Comparison of ENCODE assay signal across 8 mouse cellular contexts in the genomic region with DNA sequence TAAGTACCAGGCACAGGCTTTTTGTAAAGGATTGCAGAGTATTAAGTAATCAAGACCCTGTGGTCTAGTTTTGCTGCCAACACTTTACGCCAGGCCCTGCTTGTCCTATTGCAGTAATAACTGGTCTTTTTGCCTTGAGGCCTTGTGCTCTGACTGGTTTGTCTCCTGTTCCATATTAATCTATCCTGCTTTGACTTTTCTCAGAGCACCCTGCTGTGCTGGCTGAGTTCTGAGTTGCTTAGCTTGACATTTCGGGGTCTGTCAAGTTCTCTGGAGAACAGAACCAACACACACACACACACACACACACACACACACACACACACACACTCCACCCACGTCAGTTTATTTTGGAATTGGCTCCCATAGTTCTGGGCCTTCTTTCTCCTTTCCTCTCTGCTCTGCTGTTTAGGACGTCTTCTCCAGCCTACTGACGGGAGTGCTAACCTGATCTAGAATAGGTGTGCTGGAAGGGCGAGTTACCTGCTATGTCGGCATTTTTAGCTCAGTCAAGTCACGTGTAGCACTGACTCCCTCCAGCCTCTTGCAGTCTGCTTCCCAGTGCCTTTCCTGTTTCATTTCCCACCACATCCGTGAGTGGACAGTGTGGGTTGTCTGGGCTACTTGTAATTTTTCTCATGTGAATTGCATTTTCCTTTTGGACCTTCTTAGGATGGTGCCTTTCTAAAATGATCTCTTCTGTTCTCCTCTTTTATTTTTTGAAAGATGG. TPM values are rescaled to one million over a fixed set of nuclear protein-coding genes. Genes with fewer than 3 reads are reported as not detected.
A peak's percentile ranks its signal among the peaks of the same experiment; 100 is the strongest.
DNase-seq lines count a peak whose midpoint lies in the region; ATAC-seq and TF ChIP-seq lines count a peak whose summit lies in the region.

No protein-coding gene starts in this region.

- no peak for ATAC-seq in heart, embryonic 11.5 days (replicated peaks; ENCODE audit: insufficient number of reproducible peaks, low FRiP score, low TSS enrichment)
- no peak for ATAC-seq in forebrain, embryonic 16.5 days

- no peaks in the 10 kb centered on the region; the same call in 1 of the 2 replicates for H3K4me1 ChIP-seq in heart, embryonic 11.5 days (ENCODE audit: control insufficient read depth, insufficient read depth, low read length)
- H3K4me1 ChIP-seq in forebrain, embryonic 16.5 days (replicated peaks; ENCODE audit: control insufficient read depth, insufficient read depth, low read length), result no peaks in the 10 kb centered on the region

- no peaks in the 10 kb centered on the region for H3K36me3 ChIP-seq in heart, embryonic 11.5 days (ENCODE audit: control insufficient read depth, insufficient read depth, low read length)
- no peaks in the 10 kb centered on the region for H3K36me3 ChIP-seq in forebrain, embryonic 16.5 days (ENCODE audit: control insufficient read depth, insufficient read depth)

- H3K4me3 ChIP-seq in heart, embryonic 11.5 days (ENCODE audit: low read depth, low read length), result no peak overlapping the region
- no peak overlapping the region for H3K4me3 ChIP-seq in left cerebral cortex, adult 2 months
- no peak overlapping the region for H3K4me3 ChIP-seq in forebrain, embryonic 16.5 days (replicated peaks; ENCODE audit: low read length)

- no peak for TF ChIP-seq CTCF in left cerebral cortex, adult 2 months (IDR thresholded peaks at IDR 0.05)

- H3K9me3 ChIP-seq in heart, embryonic 11.5 days (replicated peaks; ENCODE audit: control insufficient read depth, low read length), result no peaks in the 10 kb centered on the region
- H3K9me3 ChIP-seq in forebrain, embryonic 16.5 days (ENCODE audit: control insufficient read depth, low read length), result no peaks in the 10 kb centered on the region

- intact Hi-C loops in left cerebral cortex, adult 2 months (cut with DNase I), result no loop called here

- H3K4me2 ChIP-seq in heart, embryonic 11.5 days, result no peak overlapping the region
- H3K4me2 ChIP-seq in forebrain, embryonic 16.5 days (ENCODE audit: low read length), result no peak overlapping the region

- H3K27me3 ChIP-seq in heart, embryonic 11.5 days (ENCODE audit: control insufficient read depth, insufficient read depth, low read length), result no peaks in the 10 kb centered on the region
- H3K27me3 ChIP-seq in forebrain, embryonic 16.5 days (replicated peaks; ENCODE audit: control insufficient read depth, insufficient read depth, low read length), result no peaks in the 10 kb centered on the region

- H3K27ac ChIP-seq in heart, embryonic 11.5 days (ENCODE audit: low read depth, low read length), result no peak overlapping the region
- H3K27ac ChIP-seq in left cerebral cortex, adult 2 months, result peak overlapping the region; percentile 48; the same call in 1 of the 2 replicates
- no peak overlapping the region for H3K27ac ChIP-seq in forebrain, embryonic 16.5 days (ENCODE audit: low read length)

- H3K9ac ChIP-seq in heart, embryonic 11.5 days (ENCODE audit: low read depth, low read length), result no peak overlapping the region
- H3K9ac ChIP-seq in forebrain, embryonic 16.5 days (replicated peaks; ENCODE audit: low read depth, low read length), result no peak overlapping the region

- 72% methylated on average over 9 of the region's 9 CpGs for WGBS in heart, embryonic 11.5 days (ENCODE audit: insufficient replicate concordance)
- 83% methylated on average over 9 of the region's 9 CpGs for WGBS in forebrain, embryonic 16.5 days

- DNase-seq in heart, adult 11 months, result peak; percentile 95
- peak; percentile 73 for DNase-seq in 3T3-L1 (ENCODE audit: low read depth, low spot score)
- DNase-seq in cerebellum, postnatal 14 days, result peak; percentile 34 to 44
- DNase-seq in left cerebral cortex, adult 2 months (ENCODE audit: extremely low spot score in 1 of 2, low spot score in 2 of 2), result peak in 1 of 2 experiments; percentile 24
- DNase-seq in spleen, postnatal 4 days (ENCODE audit: low spot score in 2 of 2), result no peak
- DNase-seq in urinary bladder, adult 18-20 months (ENCODE audit: low spot score in 2 of 2), result no peak

RNA-seq across cellular contexts. Expression of a gene that starts 49.2 kb away (rescaled TPM):
- polyA plus RNA-seq in heart, embryonic 11.5 days (2014; fragmentation: Nextera tagmentation; extraction: Ambion mirVana), result 10.0 and 10.1 TPM in 2 replicates
- 100 to 1,000 TPM; 122 to 127 TPM for total RNA-seq in left cerebral cortex, adult 2 months (2021)
- 4.9 and 5.3 TPM in 2 replicates for polyA plus RNA-seq in forebrain, embryonic 16.5 days (2015; fragmentation: Nextera tagmentation; extraction: Ambion mirVana)

RNA-seq across cellular contexts. Expression of a gene that starts 49.4 kb away (rescaled TPM):
- 155 and 163 TPM in 2 replicates for polyA plus RNA-seq in heart, embryonic 11.5 days (2014; fragmentation: Nextera tagmentation; extraction: Ambion mirVana)
- 100 to 1,000 TPM; 193 to 215 TPM for total RNA-seq in left cerebral cortex, adult 2 months (2021)
- polyA plus RNA-seq in forebrain, embryonic 16.5 days (2015; fragmentation: Nextera tagmentation; extraction: Ambion mirVana), result 291 and 321 TPM in 2 replicates

Comparison
In these comparisons a context has a peak if more than half of its experiments do, and no peak if none do; other contexts are left out.
1. DNase-seq: peak in heart, adult 11 months (single experiment), 3T3-L1 (single experiment) and cerebellum, postnatal 14 days (2 of 2); none in spleen, postnatal 4 days (0 of 2) and urinary bladder, adult 18-20 months (0 of 2).